Comparison of ENCODE assay signal across 8 mouse cellular contexts in the genomic region with DNA sequence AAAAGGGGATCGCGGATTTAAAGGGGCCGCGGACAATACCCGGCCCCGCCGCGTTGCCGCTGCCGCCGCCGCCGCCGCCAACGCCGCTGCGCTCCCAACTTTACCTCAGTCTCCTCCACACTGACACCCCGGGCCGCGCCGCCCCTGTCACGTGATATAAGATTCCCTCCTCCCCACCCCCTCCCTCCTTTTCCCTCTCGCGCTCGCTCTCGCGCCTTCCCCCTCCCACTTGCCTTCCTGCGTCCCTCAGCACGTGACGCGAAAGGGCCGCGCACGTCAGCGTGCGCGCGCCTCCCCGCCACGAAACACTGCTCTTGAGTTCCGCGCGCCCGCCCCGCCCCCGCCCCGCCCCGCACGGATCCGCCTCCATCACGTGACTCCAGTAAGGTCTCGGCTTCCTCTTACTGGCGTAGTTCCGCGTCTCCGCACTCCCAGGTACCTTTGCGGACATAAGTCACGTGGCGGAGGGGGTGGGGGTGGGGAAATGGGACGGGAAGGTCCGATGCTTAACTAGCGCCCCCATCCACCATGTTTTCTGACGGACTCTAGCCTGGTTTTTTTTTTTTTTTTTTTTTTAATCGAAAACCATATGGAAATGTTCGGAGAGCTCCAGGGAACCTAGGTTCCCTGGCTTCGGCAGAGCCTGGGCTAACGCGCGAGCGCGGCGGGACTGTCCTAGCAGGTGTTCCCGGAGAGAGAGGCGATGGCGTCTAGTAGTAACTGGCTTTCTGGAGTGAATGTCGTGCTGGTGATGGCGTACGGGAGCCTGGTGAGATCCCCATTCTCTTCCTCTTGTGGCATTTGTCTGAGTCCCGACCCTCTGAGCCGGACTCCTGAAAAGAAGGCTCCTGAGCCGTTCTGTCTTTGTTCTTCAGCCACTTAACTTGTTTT. TPM values are rescaled to one million over a fixed set of nuclear protein-coding genes. Genes with fewer than 3 reads are reported as not detected.
DNase-seq lines count a peak whose midpoint lies in the region; ATAC-seq and TF ChIP-seq lines count a peak whose summit lies in the region.

TSS of gene Ubap2l (minus strand) at position 278 of the 891 bp plus-strand sequence.

- no peaks in the 10 kb centered on the region for H3K9me3 ChIP-seq in megakaryocyte, embryonic 14.5 days

- peak; percentile 81 for ATAC-seq in activated CD4-positive, CD25-positive, alpha-beta regulatory T cell, adult 4 months

- DNase-seq in gastrocnemius, adult 8-10 months (ENCODE audit: low spot score in 2 of 2) = peak; percentile 89 to 94
- peak; percentile 98 for DNase-seq in hindlimb bud, embryonic 11.5 days (ENCODE audit: extremely low spot score, low read depth, low spot score)
- DNase-seq in left cerebral cortex, adult 8-10 months (ENCODE audit: low spot score in 2 of 2) = peak; percentile 76 to 96
- DNase-seq in right cerebral cortex, postnatal 10 days (ENCODE audit: low spot score in 2 of 2) = peak; percentile 97
- DNase-seq in urinary bladder, postnatal 25 days (ENCODE audit: low spot score) = peak; percentile 83

- TF ChIP-seq POLR2A in cortical plate, adult 2 months (IDR thresholded peaks at IDR 0.05; ENCODE audit: extremely low read depth, insufficient read depth, low read length) = peak; percentile 67; the same call in 1 of the 2 replicates

- H3K4me1 ChIP-seq in cortical plate, adult 2 months (ENCODE audit: control insufficient read depth, insufficient read depth, low read length) = peaks cover 4% of the 10 kb centered on the region
- peaks cover 43% of the 10 kb centered on the region for H3K4me1 ChIP-seq in megakaryocyte, embryonic 14.5 days

- H3K4me3 ChIP-seq in cortical plate, adult 2 months (ENCODE audit: insufficient read depth, low read length) = peak within 1 kb of the TSS; percentile 73
- H3K4me3 ChIP-seq in megakaryocyte, embryonic 14.5 days (replicated peaks) = peak within 1 kb of the TSS; percentile 97

- no peaks in the 10 kb centered on the region for H3K27me3 ChIP-seq in megakaryocyte, embryonic 14.5 days (replicated peaks)

- H3K36me3 ChIP-seq in megakaryocyte, embryonic 14.5 days (replicated peaks; ENCODE audit: low read length) = peaks cover 45% of the 10 kb centered on the region

- H3K27ac ChIP-seq in cortical plate, adult 2 months (ENCODE audit: insufficient read depth, low read length) = peak within 1 kb of the TSS; percentile 64

- no peak for TF ChIP-seq CTCF in cortical plate, adult 2 months (IDR thresholded peaks at IDR 0.05; ENCODE audit: extremely low read depth, insufficient read depth, low read length)

RNA-seq across cellular contexts. Expression of gene Ubap2l, which starts in this region (rescaled TPM):
- 100 to 1,000 TPM; 189 to 209 TPM for polyA plus RNA-seq in activated CD4-positive, CD25-positive, alpha-beta regulatory T cell, adult 4 months (2017; shearing (Covaris generic))
- 102 and 105 TPM in 2 replicates for polyA plus RNA-seq in cortical plate, adult 2 months (2012; rRNA removed)
- total RNA-seq in gastrocnemius, adult 8-10 months (2022) = 10 to 100 TPM; 77.3 to 99.8 (median 88.6) TPM
- 100 to 1,000 TPM; 162 to 181 (median 175) TPM for total RNA-seq in left cerebral cortex, adult 8-10 months (2022)
- polyA plus RNA-seq in megakaryocyte, embryonic 14.5 days (2012; ENCODE audit: insufficient read depth, low replicate concordance) = 119 and 130 TPM in 2 replicates

Comparison
In these comparisons a context has a peak if more than half of its experiments do, and no peak if none do; other contexts are left out.
1. Peak in every context shown above with its lines: DNase-seq, ATAC-seq, H3K4me3 ChIP-seq and H3K27ac ChIP-seq.